ENCODE assay signal across 14 mouse cellular contexts in the genomic region with DNA sequence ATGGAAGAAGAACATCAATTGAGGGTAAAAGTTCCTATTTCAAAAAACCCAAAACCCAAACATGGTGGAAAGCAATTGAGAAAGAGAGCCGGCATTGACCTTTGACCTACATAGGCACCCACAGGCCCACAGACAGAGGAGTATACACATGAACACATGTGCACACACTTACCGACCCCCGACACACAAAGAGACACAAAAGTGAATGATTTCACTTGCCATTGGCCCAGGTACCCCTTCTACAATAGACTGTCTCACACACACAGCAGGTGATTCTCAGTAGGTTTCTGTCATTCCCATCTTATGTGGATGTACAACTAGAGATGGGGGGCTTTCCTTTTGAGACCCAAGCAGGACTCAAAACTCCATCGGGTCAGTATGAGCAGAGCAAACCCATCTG.
DNase-seq lines count a peak whose midpoint lies in the region; ATAC-seq and TF ChIP-seq lines count a peak whose summit lies in the region.
"Had no signal": no experiment of that assay in that cellular context is flagged by ENCODE, and none has a peak within 500 bp of the region (broad histone marks: within the 10 kb centered on the region; RNA-seq: fewer than 3 reads in every experiment).

No protein-coding gene starts in this region.

- DNase-seq in gastrocnemius, adult 2 months, result no peak
- no peak for DNase-seq in gastrocnemius, postnatal 36 days
- no peak for DNase-seq in lung, postnatal 36 days
- no peak for DNase-seq in limb, embryonic 14.5 days (ENCODE audit: low spot score)
- DNase-seq in frontal cortex, postnatal 10 days (ENCODE audit: low spot score in 2 of 2), result no peak
- DNase-seq in left cerebral cortex, adult 2 months (ENCODE audit: extremely low spot score in 1 of 2, low spot score in 2 of 2), result no peak
- DNase-seq: liver, postnatal 0 days; thymus, postnatal 25 days had no signal

- peaks cover 10% of the 10 kb centered on the region; the same call in 1 of the 2 replicates for H3K4me1 ChIP-seq in lung, embryonic 15.5 days
- peaks cover 11% of the 10 kb centered on the region for H3K4me1 ChIP-seq in forebrain, embryonic 12.5 days
- 0 out of 2 replicates have a peak, but pooled peaks cover 10% of the 10 kb centered on the region for H3K4me1 ChIP-seq in limb, embryonic 14.5 days (ENCODE audit: control insufficient read depth, insufficient read depth, low read length)
- H3K4me1 ChIP-seq: stomach, embryonic 15.5 days had no signal

- H3K9me3 ChIP-seq in lung, embryonic 15.5 days, result no peaks in the 10 kb centered on the region
- H3K9me3 ChIP-seq in forebrain, embryonic 12.5 days, result no peaks in the 10 kb centered on the region
- no peaks in the 10 kb centered on the region for H3K9me3 ChIP-seq in limb, embryonic 14.5 days (ENCODE audit: control insufficient read depth, low read length)
- H3K9me3 ChIP-seq: heart, embryonic 13.5 days; hindbrain, embryonic 10.5 days; stomach, embryonic 15.5 days had no signal

- intact Hi-C loops in gastrocnemius, adult 2 months (cut with DNase I), result loop anchor here (1.0 to 5.0 kb wide), 2 partner anchors 184 to 1160 kb away; a partner anchor contains a TSS
- intact Hi-C loops in gastrocnemius, postnatal 36 days (cut with DNase I), result loop anchor here (1.0 to 5.0 kb wide), 3 partner anchors 169 to 1161 kb away; no protein-coding TSS in a partner anchor
- intact Hi-C loops in left cerebral cortex, adult 2 months (cut with DNase I), result loop anchor here (1.0 kb wide), 1 partner anchor 1159 kb away; no protein-coding TSS in a partner anchor

- no peak for TF ChIP-seq CTCF in gastrocnemius, adult 2 months (IDR thresholded peaks at IDR 0.05)
- no peak for TF ChIP-seq CTCF in left cerebral cortex, adult 2 months (IDR thresholded peaks at IDR 0.05)

- TF ChIP-seq POLR2A in limb, embryonic 14.5 days (IDR thresholded peaks at IDR 0.05; ENCODE audit: borderline replicate concordance, extremely low read depth, insufficient read depth, insufficient read length), result no peak

- peak overlapping the region; percentile 36 for H3K27ac ChIP-seq in gastrocnemius, adult 2 months
- no peak overlapping the region for H3K27ac ChIP-seq in lung, embryonic 15.5 days
- peak overlapping the region; percentile 51; the same call in 1 of the 2 replicates for H3K27ac ChIP-seq in forebrain, embryonic 12.5 days
- H3K27ac ChIP-seq in limb, embryonic 14.5 days (replicated peaks; ENCODE audit: low read depth, low read length), result no peak overlapping the region
- H3K27ac ChIP-seq in left cerebral cortex, adult 2 months, result no peak overlapping the region
- H3K27ac ChIP-seq: heart, embryonic 13.5 days; hindbrain, embryonic 10.5 days; stomach, embryonic 15.5 days had no signal

- H3K4me2 ChIP-seq in lung, embryonic 15.5 days, result peak overlapping the region; percentile 15; the same call in 1 of the 2 replicates
- no peak overlapping the region for H3K4me2 ChIP-seq in forebrain, embryonic 12.5 days
- H3K4me2 ChIP-seq in limb, embryonic 14.5 days (replicated peaks; ENCODE audit: low read depth, low read length, severe bottlenecking), result 0 out of 2 replicates have a peak overlapping the region, but pooled peaks have one; percentile 8
- H3K4me2 ChIP-seq: stomach, embryonic 15.5 days had no signal

- no peaks in the 10 kb centered on the region for H3K36me3 ChIP-seq in lung, embryonic 15.5 days
- H3K36me3 ChIP-seq in forebrain, embryonic 12.5 days (replicated peaks), result no peaks in the 10 kb centered on the region
- H3K36me3 ChIP-seq in limb, embryonic 14.5 days (ENCODE audit: control insufficient read depth, insufficient read depth, low read length), result no peaks in the 10 kb centered on the region
- H3K36me3 ChIP-seq: heart, embryonic 13.5 days; hindbrain, embryonic 10.5 days; stomach, embryonic 15.5 days had no signal

- no peaks in the 10 kb centered on the region for H3K27me3 ChIP-seq in lung, embryonic 15.5 days
- H3K27me3 ChIP-seq in forebrain, embryonic 12.5 days, result no peaks in the 10 kb centered on the region
- H3K27me3 ChIP-seq in limb, embryonic 14.5 days (ENCODE audit: control insufficient read depth, insufficient read depth, low read length), result no peaks in the 10 kb centered on the region
- H3K27me3 ChIP-seq: heart, embryonic 13.5 days; stomach, embryonic 15.5 days had no signal

- H3K9ac ChIP-seq in lung, embryonic 15.5 days, result no peak overlapping the region
- no peak overlapping the region for H3K9ac ChIP-seq in forebrain, embryonic 12.5 days
- H3K9ac ChIP-seq in limb, embryonic 14.5 days (ENCODE audit: low read depth, low read length, severe bottlenecking), result no peak overlapping the region
- H3K9ac ChIP-seq: heart, embryonic 13.5 days; liver, postnatal 0 days; stomach, embryonic 15.5 days had no signal

- ATAC-seq in lung, embryonic 15.5 days (ENCODE audit: borderline replicate concordance, extremely low read depth, low FRiP score, low TSS enrichment), result no peak
- ATAC-seq in forebrain, embryonic 12.5 days (ENCODE audit: low FRiP score), result 0 out of 2 replicates have a peak, but pooled peaks have one; percentile 10
- ATAC-seq in limb, embryonic 14.5 days (ENCODE audit: low FRiP score, low read depth), result no peak
- ATAC-seq: liver, postnatal 0 days had no signal

- H3K4me3 ChIP-seq in gastrocnemius, adult 2 months, result peak overlapping the region; percentile 59
- no peak overlapping the region for H3K4me3 ChIP-seq in lung, embryonic 15.5 days
- H3K4me3 ChIP-seq in forebrain, embryonic 12.5 days (replicated peaks), result no peak overlapping the region
- no peak overlapping the region for H3K4me3 ChIP-seq in limb, embryonic 14.5 days (replicated peaks; ENCODE audit: low read length)
- no peak overlapping the region for H3K4me3 ChIP-seq in left cerebral cortex, adult 2 months
- H3K4me3 ChIP-seq: erythroblast, embryonic 14.5 days; heart, embryonic 13.5 days; hindbrain, embryonic 10.5 days; stomach, embryonic 15.5 days had no signal

- WGBS in lung, embryonic 15.5 days, result 73% methylated on average over 4 of the region's 4 CpGs
- 76% methylated on average over 4 of the region's 4 CpGs for WGBS in forebrain, embryonic 12.5 days
- WGBS in limb, embryonic 14.5 days, result 80% methylated on average over 4 of the region's 4 CpGs

Comparison
In these comparisons a context has a peak if more than half of its experiments do, and no peak if none do; other contexts are left out.
1. H3K27ac ChIP-seq: peak in gastrocnemius, adult 2 months (single experiment) and forebrain, embryonic 12.5 days (single experiment); none in lung, embryonic 15.5 days (single experiment), limb, embryonic 14.5 days (single experiment) and left cerebral cortex, adult 2 months (single experiment).